Mouse (Mus musculus): ENCODE measurements around the gene Srebf2. TPM values are rescaled to one million over a fixed set of nuclear protein-coding genes. Genes with fewer than 3 reads are reported as not detected.
A peak's percentile ranks its signal among the peaks of the same experiment; 100 is the strongest.

Srebf2 gene
- polyA plus RNA-seq, 1 experiment from 2014 or later: 172 TPM

DNA sequence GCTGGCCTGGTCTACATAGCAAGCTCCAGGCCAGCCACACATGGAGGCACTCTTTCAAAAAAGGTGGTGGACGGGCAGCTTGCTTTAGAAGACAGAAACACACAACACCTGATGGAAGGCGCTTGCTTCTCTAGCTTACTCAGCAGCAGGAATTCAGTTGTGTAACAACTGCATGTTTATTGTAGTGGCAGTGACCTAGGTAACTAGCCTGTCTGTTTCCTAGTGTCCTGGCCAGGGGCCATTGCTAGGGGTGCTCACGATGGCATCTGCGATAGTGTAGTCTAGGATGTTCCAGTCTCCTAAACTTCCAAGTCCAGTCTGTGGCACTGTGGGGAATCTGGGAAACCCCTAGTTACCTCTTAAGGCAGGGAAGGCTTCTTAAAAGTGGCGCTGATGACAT lies 2.8 kb upstream of the Srebf2 start:
- Histone ChIP-seq H3K4me1 (replicated peaks) (peaks cover 25% of the 10 kb centered on the region), H3K4me2 (replicated peaks) (no peak overlapping the region), H3K9me3 (no peaks in the 10 kb centered on the region), H3K36me3 (no peaks in the 10 kb centered on the region), H3K4me3 (replicated peaks) (no peak overlapping the region), H3K27me3 (replicated peaks) (no peaks in the 10 kb centered on the region), H3K27ac (no peak overlapping the region), H3K9ac (no peak overlapping the region)
- ATAC-seq: no peak
- WGBS: 84% methylated on average over 5 of the region's 5 CpGs

DNA sequence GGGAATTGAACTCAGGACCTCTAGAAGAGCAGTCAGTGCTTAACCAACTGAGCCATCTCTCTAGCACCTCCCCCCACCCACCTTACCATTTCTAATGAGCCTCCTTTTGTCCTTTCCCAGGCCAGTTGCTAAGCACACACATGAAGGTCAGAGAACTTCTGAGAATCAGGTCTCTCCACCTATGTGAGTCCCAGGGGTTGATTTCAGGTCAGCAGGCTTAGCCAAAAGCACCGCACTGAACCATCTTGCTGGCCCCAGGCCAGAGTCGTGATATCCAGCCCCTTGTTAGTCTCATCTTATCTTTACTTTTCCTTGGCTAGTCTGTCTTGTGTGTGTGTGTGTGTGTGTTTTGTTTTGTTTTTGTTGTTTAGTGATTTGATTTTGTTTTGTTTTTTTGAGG lies 1.6 kb upstream of the Srebf2 start:
- 31% methylated on average over 2 of the region's 2 CpGs for WGBS
- no peak overlapping the region for H3K4me2 ChIP-seq (replicated peaks)

DNA sequence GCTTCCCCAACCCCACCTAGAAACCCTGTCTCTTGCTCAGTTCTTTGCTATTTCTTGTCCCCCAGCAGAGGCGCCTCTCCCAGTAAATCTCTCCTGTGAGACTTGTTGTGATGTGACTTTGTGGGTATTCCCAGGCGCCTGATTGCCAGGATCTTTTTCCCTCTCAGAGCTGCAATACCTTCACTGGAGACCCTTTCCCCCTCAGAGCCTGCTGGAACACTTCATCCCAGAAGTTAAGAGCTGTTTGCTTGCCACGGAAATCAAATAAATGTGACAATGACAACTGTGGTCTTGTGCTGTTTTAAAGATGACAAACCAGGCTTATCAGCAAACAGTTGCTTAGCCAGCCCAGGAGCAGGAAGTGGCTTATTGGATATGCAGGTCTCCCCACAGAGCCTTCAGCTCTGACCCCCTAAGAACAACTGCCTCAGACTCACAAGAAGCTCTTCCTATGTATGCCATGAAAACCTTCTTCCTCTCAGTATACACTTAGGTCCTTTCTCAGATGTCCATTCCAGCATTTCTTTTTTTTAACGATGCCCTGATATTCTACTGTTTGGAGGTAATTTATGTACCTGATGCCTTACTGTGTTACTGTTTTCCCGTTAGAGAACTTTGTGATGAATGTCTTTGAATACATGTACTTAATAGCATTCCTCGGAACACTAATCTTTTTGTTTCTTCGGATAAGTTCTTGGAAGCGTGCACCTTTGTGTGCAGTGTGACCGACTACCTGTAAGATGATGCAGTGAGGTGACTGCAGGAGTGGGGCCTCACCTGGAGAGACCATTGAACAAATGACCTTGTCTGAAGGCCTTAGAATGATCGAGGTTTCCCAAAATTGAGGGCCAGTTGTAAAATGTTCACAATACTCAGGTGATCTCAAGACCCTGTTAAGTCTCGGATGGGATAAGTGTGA lies 871 bp upstream of the Srebf2 start:
- Histone ChIP-seq H3K9ac (no peak overlapping the region), H3K4me2 (replicated peaks) (peak overlapping the region; percentile 80), H3K27me3 (replicated peaks) (no peaks in the 10 kb centered on the region), H3K9me3 (no peaks in the 10 kb centered on the region), H3K36me3 (no peaks in the 10 kb centered on the region), H3K4me3 (replicated peaks) (peak overlapping the region; percentile 90), H3K27ac (peak overlapping the region; percentile 91), H3K4me1 (replicated peaks) (peaks cover 29% of the 10 kb centered on the region)
- peak; percentile 41 for ATAC-seq
- WGBS: 9% methylated on average over 11 of the region's 11 CpGs

More for the DNA sequence above, 1.6 kb upstream of the Srebf2 start:
- peak overlapping the region; percentile 91 for H3K27ac ChIP-seq
- no peaks in the 10 kb centered on the region for H3K27me3 ChIP-seq (replicated peaks)
- no peak for ATAC-seq
- no peak overlapping the region for H3K4me3 ChIP-seq (replicated peaks)
- H3K36me3 ChIP-seq: no peaks in the 10 kb centered on the region
- H3K9ac ChIP-seq: no peak overlapping the region
- H3K9me3 ChIP-seq: no peaks in the 10 kb centered on the region
- peaks cover 29% of the 10 kb centered on the region for H3K4me1 ChIP-seq (replicated peaks)

DNA sequence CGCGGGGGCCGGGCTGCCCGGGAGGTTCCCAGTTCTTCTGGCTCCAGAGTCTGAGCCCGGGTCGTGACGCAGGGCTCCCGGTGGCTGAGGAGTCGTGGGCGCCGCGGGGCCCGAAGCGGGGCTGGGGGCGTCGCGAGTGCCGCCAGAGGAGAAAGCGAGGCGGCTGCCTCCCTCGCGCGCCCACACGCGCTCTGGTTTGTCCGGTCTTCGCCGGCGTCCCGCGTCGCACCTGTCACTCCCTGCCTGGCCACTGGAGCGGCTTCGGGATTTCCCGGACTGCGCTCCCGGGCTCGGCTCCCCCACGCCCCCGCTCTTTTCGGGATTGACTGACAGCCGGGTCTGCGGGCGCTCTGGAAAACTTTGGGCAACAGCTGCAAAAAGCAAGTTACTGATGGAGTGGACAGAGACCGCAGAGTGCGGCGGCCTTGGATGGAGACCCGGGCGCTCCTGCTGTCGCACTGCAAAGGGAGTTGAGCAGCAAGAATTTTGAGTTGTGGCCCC lies 680 bp downstream of the Srebf2 start:
- peak overlapping the region; percentile 85 for H3K9ac ChIP-seq
- peak overlapping the region; percentile 90 for H3K4me3 ChIP-seq (replicated peaks)
- ATAC-seq: no peak; the same call in 1 of the 2 replicates
- H3K4me2 ChIP-seq (replicated peaks): peak overlapping the region; percentile 80
- H3K4me1 ChIP-seq (replicated peaks): peaks cover 40% of the 10 kb centered on the region
- H3K27ac ChIP-seq: peak overlapping the region; percentile 93
- H3K9me3 ChIP-seq: no peaks in the 10 kb centered on the region
- WGBS: under 1% methylated on average over 50 of the region's 50 CpGs
- H3K36me3 ChIP-seq: no peaks in the 10 kb centered on the region
- no peaks in the 10 kb centered on the region for H3K27me3 ChIP-seq (replicated peaks)

DNA sequence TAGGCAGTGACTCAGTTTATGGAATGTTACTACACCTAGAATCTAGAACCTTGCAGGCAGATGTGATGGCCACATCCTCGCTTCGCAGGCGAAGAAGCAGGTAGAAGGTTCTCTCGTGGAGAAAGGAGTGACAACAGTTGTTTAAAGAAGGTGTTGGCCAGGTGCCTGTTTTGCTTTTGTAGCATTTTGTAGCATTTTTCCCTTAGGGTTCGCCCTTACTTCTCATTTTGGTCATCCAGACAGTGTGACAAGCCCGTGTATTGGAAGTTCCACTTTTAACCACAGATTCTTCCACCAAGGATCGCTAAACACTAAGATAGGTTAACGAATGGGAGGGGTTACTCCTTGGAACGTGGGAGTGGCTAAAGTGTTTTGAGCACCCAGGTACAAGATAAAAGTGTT lies 1.5 kb downstream of the Srebf2 start:
- Histone ChIP-seq H3K9me3 (no peaks in the 10 kb centered on the region), H3K27ac (peak overlapping the region; percentile 93; the same call in 1 of the 2 replicates), H3K36me3 (no peaks in the 10 kb centered on the region), H3K4me1 (replicated peaks) (peaks cover 40% of the 10 kb centered on the region), H3K4me2 (replicated peaks) (peak overlapping the region; percentile 80), H3K4me3 (replicated peaks) (peak overlapping the region; percentile 90), H3K9ac (peak overlapping the region; percentile 85), H3K27me3 (replicated peaks) (no peaks in the 10 kb centered on the region)
- WGBS: 15% methylated on average over 9 of the region's 9 CpGs
- ATAC-seq: no peak

DNA sequence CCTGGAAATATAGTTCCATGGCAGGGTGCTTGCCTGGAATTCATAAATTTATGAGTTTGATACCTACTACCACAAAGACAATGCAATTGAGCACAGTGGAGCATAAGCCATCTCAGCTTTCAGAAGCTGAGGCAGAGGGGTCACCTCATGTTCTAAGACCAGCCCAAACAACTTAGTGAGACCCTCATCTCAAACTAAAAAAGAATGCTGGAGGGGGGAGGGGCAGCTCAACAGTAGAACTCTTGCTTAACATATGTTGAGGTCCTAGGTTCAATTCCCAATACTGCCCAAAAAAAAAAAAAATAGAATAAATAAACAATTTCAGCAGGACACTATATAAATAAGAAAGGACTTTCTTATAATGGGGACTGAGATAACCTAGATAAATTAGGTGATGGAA lies 3.1 kb downstream of the Srebf2 start:
- Histone ChIP-seq H3K27ac (no peak overlapping the region), H3K27me3 (replicated peaks) (no peaks in the 10 kb centered on the region), H3K4me1 (replicated peaks) (peaks cover 39% of the 10 kb centered on the region), H3K36me3 (0 out of 2 replicates have a peak, but pooled peaks cover 2% of the 10 kb centered on the region), H3K9ac (no peak overlapping the region), H3K4me3 (replicated peaks) (no peak overlapping the region), H3K9me3 (no peaks in the 10 kb centered on the region), H3K4me2 (replicated peaks) (no peak overlapping the region)
- ATAC-seq: no peak

DNA sequence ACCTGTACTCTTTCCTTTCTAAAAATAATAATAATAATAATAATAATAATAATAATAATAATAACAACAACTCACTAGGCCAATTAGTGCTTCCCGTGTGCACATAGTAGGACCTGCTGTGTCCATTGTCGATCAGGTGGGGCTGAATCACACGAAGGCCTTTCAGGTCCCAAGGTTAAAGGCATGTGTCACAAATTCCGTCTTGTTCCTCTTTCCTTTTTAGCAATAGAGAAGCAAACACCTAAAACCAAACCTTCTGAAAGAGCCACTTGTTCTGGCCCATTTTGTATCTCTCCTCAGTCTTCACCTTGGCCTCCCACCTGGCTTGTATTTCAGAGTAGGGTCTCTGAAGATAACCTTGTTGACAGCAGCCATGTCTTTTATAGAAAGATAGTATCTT lies 4.2 kb downstream of the Srebf2 start:
- 84% methylated on average over 4 of the region's 4 CpGs for whole genome bisulfite sequencing

DNA sequence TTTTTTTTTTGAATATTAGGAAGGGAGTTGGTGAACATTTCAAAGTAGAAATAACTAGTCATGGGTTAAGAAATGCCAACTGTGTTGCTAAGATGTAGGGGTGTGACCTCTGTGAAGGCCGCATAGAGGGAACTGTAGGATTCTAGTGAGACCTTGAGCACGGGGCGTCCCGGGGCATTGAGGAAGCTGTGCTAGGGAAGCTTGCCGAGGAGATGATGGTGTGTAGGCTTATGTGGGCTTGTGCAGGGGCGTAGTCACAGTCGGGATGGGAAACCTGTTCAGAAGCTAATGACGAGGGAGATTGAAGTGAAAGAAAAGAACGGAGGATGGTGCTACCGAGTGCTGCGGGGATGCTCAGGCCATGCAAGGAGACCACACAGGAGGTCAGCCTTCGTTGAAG lies 5.0 kb downstream of the Srebf2 start:
- H3K27ac ChIP-seq: no peak overlapping the region
- no peaks in the 10 kb centered on the region for H3K27me3 ChIP-seq (replicated peaks)
- no peak overlapping the region for H3K9ac ChIP-seq
- H3K9me3 ChIP-seq: no peaks in the 10 kb centered on the region
- no peak overlapping the region for H3K4me2 ChIP-seq (replicated peaks)
- peaks cover 30% of the 10 kb centered on the region for H3K4me1 ChIP-seq (replicated peaks)
- no peak overlapping the region for H3K4me3 ChIP-seq (replicated peaks)
- no peak for ATAC-seq
- 0 out of 2 replicates have a peak, but pooled peaks cover 2% of the 10 kb centered on the region for H3K36me3 ChIP-seq
- WGBS: 78% methylated on average over 12 of the region's 12 CpGs

More for the DNA sequence above, 4.2 kb downstream of the Srebf2 start:
- peaks cover 31% of the 10 kb centered on the region for H3K4me1 ChIP-seq (replicated peaks)
- H3K9ac ChIP-seq: no peak overlapping the region
- H3K4me2 ChIP-seq (replicated peaks): no peak overlapping the region
- no peaks in the 10 kb centered on the region for H3K9me3 ChIP-seq
- H3K27ac ChIP-seq: no peak overlapping the region
- no peak for ATAC-seq
- 0 out of 2 replicates have a peak, but pooled peaks cover 2% of the 10 kb centered on the region for H3K36me3 ChIP-seq
- no peak overlapping the region for H3K4me3 ChIP-seq (replicated peaks)
- no peaks in the 10 kb centered on the region for H3K27me3 ChIP-seq (replicated peaks)

DNA sequence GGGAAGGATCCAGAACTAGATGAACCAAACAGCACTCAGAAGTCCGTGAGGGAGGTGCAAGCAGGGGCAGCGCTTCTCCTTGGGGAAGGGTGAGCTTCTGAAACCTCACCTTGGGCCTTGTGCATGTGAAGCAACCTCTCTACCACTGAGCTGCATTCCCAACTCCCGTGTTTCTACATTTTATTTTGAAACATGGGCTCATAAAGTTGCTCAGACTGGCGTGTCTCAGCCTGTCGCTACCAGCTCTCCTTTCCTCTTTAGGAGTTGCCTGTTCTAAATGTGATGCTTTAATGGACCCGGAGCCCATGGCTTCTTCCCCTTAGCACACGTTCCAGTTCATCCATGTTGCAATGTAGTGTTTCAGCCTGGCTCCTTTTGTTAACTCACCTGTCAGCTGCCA lies 5.5 kb downstream of the Srebf2 start:
- peaks cover 33% of the 10 kb centered on the region for H3K4me1 ChIP-seq (replicated peaks)
- H3K9me3 ChIP-seq: no peaks in the 10 kb centered on the region
- no peak overlapping the region for H3K4me2 ChIP-seq (replicated peaks)
- H3K27ac ChIP-seq: no peak overlapping the region
- no peak for ATAC-seq
- H3K27me3 ChIP-seq (replicated peaks): no peaks in the 10 kb centered on the region
- WGBS: 74% methylated on average over 7 of the region's 7 CpGs
- no peak overlapping the region for H3K4me3 ChIP-seq (replicated peaks)
- 0 out of 2 replicates have a peak, but pooled peaks cover 2% of the 10 kb centered on the region for H3K36me3 ChIP-seq
- no peak overlapping the region for H3K9ac ChIP-seq

DNA sequence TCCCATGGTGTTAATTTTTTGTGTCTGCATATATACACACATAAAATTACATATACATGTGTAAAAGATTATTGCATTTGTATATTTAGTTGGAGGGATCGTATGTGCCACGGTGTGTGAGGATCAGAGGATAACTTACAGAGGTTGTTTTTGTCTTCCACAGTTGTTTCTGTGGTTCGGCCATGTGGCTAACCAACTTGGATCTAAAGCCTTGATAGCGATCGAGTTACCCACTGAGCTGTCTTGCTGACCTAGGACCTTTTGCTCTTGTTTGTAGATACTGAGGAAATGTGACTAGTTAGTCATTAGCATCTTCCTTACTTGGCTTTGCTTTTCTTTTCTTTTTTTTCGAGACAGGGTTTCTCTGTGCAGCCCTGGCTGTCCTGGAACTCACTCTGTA lies 9.3 kb downstream of the Srebf2 start:
- no peak overlapping the region for H3K4me3 ChIP-seq (replicated peaks)
- no peak overlapping the region for H3K27ac ChIP-seq
- no peak for ATAC-seq
- no peak overlapping the region for H3K4me2 ChIP-seq (replicated peaks)
- 91% methylated on average over 6 of the region's 6 CpGs for WGBS
- no peaks in the 10 kb centered on the region for H3K27me3 ChIP-seq (replicated peaks)
- H3K36me3 ChIP-seq: 0 out of 2 replicates have a peak, but pooled peaks cover 2% of the 10 kb centered on the region
- no peak overlapping the region for H3K9ac ChIP-seq
- H3K4me1 ChIP-seq (replicated peaks): peaks cover 57% of the 10 kb centered on the region
- no peaks in the 10 kb centered on the region for H3K9me3 ChIP-seq

DNA sequence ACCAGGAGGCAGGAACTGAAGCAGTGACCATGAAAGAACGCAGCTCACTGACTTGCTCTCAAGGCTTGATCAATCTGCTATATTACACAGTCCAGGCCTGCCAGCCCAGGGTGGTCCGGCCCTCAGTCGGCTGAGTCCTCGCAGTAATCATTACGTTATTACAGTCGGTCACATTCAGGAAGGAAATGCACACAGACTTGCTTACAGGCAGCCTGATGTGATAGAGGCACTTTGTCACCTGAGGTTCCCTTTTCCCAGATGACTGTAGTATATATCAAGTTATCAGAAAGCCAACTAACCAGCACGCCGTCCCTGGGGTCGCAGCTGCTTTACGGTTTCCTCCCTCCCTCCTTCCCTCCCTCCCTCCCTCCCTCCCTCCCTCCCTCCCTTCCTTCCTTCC lies 9.9 kb downstream of the Srebf2 start:
- Histone ChIP-seq H3K27ac (no peak overlapping the region), H3K27me3 (replicated peaks) (no peaks in the 10 kb centered on the region), H3K4me2 (replicated peaks) (no peak overlapping the region), H3K4me1 (replicated peaks) (peaks cover 59% of the 10 kb centered on the region), H3K4me3 (replicated peaks) (no peak overlapping the region), H3K9me3 (no peaks in the 10 kb centered on the region), H3K9ac (no peak overlapping the region), H3K36me3 (0 out of 2 replicates have a peak, but pooled peaks cover 2% of the 10 kb centered on the region)
- 52% methylated on average over 10 of the region's 10 CpGs for WGBS
- ATAC-seq: no peak

DNA sequence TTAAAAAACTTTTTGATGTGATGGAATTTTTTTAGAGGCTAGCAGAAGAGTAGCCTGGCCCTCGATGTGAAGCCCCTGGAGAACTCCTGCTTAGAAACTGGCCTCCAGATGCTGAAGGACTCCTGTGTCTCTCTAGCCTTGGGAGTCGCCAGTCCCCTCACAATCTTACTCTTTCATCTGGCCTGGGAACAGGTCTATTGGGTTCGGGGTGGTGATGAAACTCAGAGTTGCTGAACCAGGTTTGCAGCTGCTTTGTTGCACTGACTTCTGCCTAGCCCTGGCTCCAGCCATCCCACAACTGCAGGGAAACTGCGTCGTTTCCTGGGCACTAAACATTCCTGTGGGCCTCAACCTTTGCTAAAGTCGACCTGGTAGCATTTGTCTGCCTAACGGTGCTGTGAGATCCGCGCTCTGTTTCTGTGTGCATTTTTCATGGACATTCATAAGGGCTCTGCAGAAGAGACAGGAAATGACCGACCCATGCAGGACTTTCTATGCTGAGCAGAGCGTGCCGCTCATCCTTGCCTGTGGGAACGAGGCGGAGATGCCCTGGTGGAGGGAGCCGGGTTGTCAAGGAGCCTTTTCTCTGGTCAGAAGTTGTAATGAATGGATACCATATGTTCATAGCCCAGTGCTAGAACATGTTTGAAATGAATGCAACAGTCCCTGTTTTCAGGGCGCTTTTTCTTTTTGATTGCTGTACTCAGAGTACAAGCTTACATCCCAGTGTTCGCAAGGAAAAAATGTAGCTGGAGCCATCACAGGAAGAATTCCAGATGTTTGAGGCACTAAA lies 11.5 kb downstream of the Srebf2 start:
- H3K9me3 ChIP-seq: no peaks in the 10 kb centered on the region
- H3K4me2 ChIP-seq (replicated peaks): peak overlapping the region; percentile 3; the same call in 1 of the 2 replicates
- no peaks in the 10 kb centered on the region for H3K27me3 ChIP-seq (replicated peaks)
- 28% methylated on average over 17 of the region's 17 CpGs for WGBS
- peak; percentile 39 for ATAC-seq
- peak overlapping the region; percentile 76 for H3K27ac ChIP-seq
- peaks cover 57% of the 10 kb centered on the region for H3K4me1 ChIP-seq (replicated peaks)
- H3K4me3 ChIP-seq (replicated peaks): no peak overlapping the region
- H3K36me3 ChIP-seq: 0 out of 2 replicates have a peak, but pooled peaks cover 2% of the 10 kb centered on the region
- H3K9ac ChIP-seq: peak overlapping the region; percentile 35; the same call in 1 of the 2 replicates
